Mouse (Mus musculus) cerebellum, adult 8-10 months (tissue): ENCODE data around the gene Lipo3.
"Not testable (repeated sequence)": the region's sequence is repeated elsewhere in the genome, so short reads cannot be mapped to it uniquely, and the experiment has no call there.

Experiments used
- DNase-seq: peaks from one replicate; pipeline ENCODE4 v3.0.0; 2022

The Lipo3 gene

GRCm38 (mm10) chr19:33761287-33762086 lies at the start of gene Lipo3:
Lipo3 (minus strand) TSS chr19:33761951.
- peak; percentile 13 for DNase-seq

- not testable (repeated sequence) for DNase-seq
Measured at GRCm38 (mm10) chr19:33787359-33787758, 25.6 kb upstream of the Lipo3 start, which contains the start of gene Lipo1. Lipo1 (minus strand) TSS chr19:33787459.

DNA sequence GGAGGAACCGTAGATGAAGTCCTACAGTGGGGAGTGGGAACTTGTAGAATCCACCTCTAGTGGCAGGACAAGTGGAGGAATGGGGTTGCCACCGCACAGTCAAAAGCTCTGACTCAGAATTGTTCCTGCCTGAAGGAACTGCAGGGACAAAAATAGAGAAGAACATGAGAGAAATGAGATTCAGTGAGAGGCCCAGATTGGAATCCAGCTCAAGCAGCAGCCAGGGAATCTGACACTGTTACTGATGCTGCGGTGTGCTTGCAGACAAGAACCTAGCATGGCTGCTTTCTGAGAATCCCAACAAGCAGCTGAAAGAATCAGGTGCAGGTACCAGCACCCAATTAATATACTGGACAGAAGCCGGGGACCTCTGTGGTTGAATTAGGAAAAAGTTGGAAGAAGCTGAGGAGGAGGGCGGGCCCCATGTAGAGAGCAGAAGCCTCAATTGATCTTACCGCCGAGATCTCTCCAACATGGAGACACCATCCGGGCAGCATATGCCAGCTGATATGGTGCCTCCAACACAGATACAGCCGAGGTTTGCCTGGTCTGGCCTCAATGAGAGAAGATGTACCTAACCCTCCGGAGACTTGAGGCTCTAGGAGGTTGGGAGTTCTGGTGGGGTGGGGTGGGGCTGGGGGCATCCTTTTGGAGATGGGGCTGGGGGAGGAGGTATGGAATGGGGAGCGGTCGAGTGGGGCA lies 25.0 kb upstream of the Lipo3 start:
- DNase-seq: no peak

GRCm38 (mm10) chr19:33751259-33751658 lies 10.5 kb downstream of the Lipo3 start, which contains the start of gene Lipo2:
Lipo2 (minus strand) TSS chr19:33751359.
- not testable (repeated sequence) for DNase-seq

DNA sequence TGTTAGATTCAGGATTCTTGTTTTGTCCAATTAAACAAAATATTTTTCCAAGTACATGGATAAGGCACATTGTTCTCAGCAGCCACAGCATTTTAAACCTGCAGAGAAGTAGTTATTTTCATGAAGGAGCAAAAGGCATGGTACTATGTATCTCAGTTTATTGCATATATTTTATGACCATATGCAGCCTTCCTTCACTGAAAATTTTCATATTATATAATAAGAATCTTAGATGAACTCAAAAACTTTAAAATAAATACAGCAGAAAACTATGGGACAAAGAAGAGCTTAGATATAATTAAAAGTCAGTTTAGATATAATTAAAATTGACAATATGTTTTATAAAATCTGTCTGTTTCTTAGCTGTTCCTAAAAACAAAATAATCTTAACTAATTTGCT lies 136.6 kb downstream of the Lipo3 start, which contains the start of gene Gm8978:
Gene Gm8978, minus strand, starts transcription at position 101 of the 400 bp plus-strand sequence.
- DNase-seq: not testable (repeated sequence)

DNA sequence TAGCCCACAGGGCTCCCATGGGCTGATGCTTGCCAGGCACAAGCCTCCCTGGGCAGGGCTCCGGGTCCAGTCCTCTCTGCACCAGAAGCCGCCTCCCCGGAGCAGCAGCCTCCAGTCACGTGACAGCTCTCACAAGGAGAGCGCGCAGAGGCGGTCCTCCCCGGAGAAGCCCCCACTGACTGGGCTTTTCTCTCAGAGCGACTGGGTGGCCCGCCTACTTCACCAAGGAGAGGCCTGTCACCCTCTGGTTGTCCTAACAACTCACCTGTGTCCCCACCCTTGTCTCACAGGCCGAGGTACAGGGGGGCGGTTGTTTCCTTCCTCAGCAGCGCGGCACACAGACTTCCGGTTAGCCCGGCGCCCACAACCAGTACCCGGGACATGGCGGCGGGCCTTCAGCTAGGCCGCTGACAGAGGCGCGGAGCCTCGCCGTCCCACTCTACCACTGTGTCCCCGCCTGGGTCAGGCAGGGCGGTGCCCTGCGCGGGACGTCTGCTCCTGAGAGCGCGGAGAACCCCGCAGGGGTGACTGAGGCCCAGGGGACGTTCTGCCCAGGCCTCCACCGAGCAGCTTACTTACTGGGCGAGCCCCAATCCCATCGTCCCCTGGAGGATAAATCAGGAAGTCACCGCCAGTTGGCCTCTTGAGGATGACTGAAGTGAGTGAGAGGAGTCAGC lies 172.0 kb downstream of the Lipo3 start:
- DNase-seq: peak; percentile 56

GRCm38 (mm10) chr19:33568551-33568950 lies 193.2 kb downstream of the Lipo3 start:
- DNase-seq: not testable (repeated sequence)

GRCm38 (mm10) chr19:33517680-33518079 lies 244.1 kb downstream of the Lipo3 start, which contains the start of gene Lipo4:
Lipo4 (minus strand) TSS chr19:33517780.
- DNase-seq: no peak
